Mouse (Mus musculus) cortical plate, adult 2 months (tissue): ENCODE measurements around the gene Tcf7l1.

ENCODE experiments used
- CTCF ChIP-seq: fragments of 200-500 bp; IDR thresholded peaks from 2 replicates; pipeline ENCODE4 v1.5.1; 2011; ENCODE audit warnings: mild to moderate bottlenecking, control low read depth, low read length; ENCODE audit not compliant: insufficient read depth; ENCODE audit errors: extremely low read depth
- POLR2A ChIP-seq: fragments of 200-500 bp; IDR thresholded peaks from 2 replicates; pipeline ENCODE4 v1.6.1; 2011; ENCODE audit warnings: mild to moderate bottlenecking, low read length, control low read depth; ENCODE audit not compliant: insufficient read depth; ENCODE audit errors: extremely low read depth

DNA sequence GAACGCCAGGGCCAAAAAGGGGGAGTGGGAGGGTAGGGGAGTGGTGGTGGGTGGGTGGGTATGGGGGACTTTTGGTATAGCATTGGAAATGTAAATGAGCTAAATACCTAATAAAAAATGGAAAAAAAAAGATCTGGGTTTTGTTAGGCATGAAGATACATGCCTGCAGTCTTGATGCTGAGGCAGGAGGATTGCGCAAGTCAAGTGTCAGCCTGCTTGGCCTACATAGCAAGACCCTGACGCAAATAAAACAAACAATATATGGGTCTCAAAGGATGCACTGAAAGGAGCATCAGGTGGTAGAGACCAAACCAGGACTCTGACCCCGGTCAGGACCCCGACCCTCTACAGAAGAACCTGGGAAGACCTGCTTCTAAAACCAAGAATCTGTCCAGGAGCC lies 90.5 kb downstream of the Tcf7l1 start:
- TF ChIP-seq CTCF: no peak
- no peak for TF ChIP-seq POLR2A
